Mouse (Mus musculus) cerebellum, adult 18-20 months (tissue): ENCODE measurements around the gene Rxfp4.
A peak's percentile ranks its signal among the peaks of the same experiment; 100 is the strongest.

Experiments used
- DNase-seq, 2 experiments: peaks; one replicate each; pipeline ENCODE4 v3.0.0; 2021

Rxfp4 gene

DNA sequence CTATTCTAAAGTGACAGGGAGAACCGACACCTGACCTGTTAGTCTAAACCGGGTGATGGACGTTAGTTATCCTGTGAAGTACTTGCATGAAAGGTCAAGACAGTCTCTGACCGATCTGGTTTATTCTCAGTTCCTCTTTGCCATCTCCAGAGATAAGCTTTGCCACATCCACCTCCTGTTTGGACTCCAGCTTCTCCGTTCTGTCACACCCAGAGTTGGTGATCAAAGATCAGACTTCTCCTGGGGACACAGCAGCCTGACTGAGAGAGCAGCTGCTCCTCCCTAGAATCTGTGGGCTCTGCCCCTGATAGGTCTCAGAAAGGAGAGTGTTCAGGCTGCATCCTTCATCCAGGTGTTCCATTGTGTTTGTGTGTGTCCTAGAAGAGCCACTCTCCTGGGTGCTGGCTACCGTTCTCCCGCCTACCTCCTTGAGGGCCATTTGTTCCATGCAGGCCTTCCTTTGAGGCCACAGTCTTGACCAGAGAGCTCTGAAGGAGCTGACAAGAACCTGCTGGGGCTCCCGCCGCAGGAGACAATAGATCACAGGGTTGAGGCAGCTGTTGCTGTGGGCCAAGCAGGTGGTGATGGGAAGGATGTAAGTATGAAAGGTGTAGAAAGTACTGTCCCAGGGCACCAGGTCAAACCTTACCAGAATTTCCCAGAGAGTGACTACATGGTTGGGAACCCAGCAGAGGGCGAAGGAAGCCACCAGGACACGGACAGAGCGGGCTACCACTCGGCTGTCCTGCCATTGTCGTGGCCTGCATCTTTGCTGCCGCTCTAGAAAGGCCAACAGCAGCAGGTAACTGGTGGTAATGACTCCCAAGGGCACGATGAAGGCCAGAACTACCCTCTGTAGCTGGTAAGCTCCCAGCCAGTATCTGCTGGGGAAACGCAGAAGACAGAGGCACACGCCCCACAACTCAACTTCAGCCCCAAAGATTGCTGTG lies 998 bp downstream of the Rxfp4 start:
- no peak for DNase-seq

- DNase-seq, result no peak
Observed at GRCm38 (mm10) chr3:88650713-88651504, 2.0 kb downstream of the Rxfp4 start.

DNA sequence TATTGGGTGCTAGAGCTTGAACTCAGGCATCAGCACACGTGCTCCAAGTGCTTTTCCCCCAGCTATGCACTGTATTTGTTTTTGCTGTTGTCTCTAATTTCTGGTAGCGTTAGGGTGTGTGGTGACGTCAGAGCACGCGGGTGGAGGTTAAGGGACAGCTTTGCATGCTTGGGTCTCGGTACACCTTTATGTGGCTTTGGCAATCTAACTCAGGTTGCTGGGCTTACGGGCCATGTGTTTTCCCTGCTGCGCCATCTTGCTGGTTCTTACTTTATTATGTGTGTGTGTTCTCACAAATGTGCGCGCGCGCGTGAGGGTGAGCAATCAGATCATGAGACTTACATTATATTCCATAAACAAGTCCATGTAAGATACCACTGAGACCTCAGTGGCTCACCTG lies 3.0 kb downstream of the Rxfp4 start:
- no peak for DNase-seq

DNA sequence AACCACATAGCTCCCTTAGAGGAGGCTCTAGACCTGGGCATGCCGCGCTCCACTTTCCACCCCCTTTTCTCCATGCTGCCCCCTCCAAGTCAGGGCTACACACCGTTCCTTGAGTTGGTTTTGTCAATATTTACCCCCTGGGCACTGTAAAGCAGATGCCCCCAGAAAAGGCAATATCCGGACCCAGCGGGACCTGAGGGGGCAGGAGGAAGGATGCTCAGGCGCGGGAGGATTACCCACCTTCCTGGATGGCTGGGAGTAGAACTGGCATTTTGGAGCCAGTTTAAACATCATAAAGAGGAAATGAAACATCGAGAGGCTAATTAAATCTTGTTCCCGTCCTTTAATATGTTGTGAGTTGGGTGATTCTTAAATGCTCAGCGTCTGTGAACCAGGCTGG lies 3.8 kb downstream of the Rxfp4 start:
- no peak for DNase-seq

DNA sequence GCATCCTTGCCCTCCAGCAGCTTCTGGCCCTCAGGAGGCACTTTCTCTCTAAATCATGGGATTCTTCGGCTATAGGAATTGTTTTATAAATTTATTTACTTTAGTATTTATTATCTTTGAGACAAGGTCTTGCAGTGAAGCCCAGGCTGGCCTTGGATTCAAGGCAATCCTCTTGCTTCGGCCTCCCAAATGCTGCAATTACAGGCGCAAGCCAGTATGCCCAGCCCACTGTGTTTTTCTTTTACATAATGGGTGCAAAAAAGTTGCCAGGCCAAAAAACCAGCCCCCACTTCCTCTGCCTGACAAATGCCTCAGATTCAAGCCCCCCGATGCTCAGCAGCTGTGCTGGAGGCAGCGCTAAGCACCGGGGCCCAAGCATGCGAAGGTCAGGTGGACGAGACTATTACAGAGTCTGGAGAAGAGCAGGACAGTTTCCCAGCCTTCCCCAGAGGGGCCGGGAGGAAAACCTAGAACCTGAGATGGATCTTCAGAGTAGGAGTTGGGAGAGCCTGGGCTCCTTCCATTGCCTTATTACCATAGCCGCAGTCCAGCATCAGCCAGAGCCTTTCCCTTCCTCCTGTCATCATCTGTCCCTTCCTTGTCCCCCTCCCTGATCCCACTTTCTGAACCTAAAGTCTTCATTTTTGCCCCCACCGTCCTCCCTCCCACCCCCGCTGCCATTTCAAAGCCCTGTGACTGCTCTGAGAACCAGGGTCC lies 4.3 kb downstream of the Rxfp4 start:
- DNase-seq, result no peak

DNA sequence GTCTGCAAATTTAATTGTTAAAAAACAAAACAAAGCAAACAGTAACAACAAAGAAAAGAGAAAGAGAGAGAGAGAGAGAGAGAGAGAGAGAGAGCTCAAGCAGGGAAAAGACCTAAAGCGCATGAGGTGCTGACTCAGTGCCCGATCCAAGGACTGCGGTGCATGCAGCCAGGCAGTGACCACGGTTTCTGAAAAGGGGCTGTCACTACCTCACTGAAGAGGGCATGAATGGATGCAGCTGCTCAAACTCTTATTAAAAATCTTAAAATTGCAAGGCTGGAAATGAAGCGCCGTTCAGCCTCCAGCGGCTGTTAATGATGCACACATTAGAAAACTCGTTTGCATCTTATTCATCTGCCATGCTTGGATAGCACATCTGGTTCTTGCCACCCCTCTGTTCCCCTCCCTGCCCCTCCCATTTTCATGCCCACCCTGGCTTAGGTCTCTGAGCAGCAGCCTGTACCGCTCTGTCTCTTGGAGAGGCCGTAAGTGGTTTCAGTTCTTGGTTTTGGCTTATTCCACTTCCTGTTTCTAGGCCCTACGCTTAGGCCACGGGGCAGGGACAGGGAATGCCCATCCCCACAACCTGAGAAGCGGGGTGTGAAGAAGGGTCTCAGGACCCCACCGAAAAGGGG lies 5.0 kb downstream of the Rxfp4 start:
- DNase-seq, result no peak

DNA sequence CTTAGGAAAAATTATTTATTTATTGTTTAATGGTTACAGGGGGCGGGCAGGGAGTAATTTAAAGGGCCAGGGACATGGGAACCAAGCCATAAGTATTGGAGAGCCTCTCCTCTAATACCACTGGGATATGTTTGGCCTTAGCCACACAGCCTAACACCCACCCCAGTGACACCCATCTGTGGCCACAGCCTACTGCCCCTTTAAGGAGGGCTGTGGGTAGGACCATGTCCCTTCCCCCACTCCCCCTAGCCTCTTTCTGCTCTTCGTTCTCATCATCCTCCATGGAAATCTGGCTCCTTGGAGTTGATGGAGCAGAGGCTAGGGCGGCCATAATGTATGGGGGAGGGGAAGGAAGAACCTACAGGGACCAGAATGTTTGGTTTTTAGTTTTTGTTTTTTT lies 5.9 kb downstream of the Rxfp4 start:
- no peak for DNase-seq

- no peak for DNase-seq
Observed at GRCm38 (mm10) chr3:88646426-88646995, 6.4 kb downstream of the Rxfp4 start.

DNA sequence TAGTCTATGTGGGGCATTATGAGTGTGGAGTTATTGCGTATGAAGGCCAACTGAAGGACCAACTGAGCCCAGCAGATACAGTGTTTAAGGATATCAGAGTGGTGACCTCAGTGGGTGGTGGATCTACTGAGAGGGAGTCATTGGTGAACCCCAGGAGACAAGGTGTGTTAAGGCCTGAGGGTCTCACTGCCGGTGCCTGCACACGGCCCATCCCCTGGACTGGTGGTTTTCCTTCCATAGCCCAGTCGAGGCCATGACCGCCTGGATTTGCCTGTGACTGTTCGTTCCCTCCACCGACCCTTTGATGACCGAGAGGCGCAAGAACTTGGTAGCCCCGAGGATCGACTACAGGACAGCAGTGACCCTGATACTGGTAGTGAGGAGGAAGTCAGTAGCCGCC lies 7.0 kb downstream of the Rxfp4 start:
- DNase-seq, result no peak

DNA sequence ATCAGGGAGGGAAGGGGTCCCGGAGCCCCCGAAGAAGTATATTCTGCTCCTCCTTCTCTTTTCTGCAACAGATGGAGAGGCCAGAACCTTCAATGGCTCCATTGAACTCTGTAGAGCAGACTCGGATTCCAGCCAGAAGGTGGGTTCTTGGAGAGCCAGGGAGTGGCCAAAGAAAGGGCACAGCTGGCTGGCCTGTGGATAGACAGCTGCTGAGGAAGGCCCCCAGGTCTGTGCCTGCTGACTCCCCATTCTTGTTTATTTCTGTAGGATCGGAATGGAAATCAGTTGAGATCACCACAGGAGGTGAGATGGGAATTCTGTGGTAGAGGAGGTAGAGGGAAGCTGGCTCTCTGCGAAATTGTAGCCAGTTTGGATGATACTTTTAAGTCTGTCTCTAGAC lies 9.9 kb downstream of the Rxfp4 start:
- DNase-seq, result no peak

DNA sequence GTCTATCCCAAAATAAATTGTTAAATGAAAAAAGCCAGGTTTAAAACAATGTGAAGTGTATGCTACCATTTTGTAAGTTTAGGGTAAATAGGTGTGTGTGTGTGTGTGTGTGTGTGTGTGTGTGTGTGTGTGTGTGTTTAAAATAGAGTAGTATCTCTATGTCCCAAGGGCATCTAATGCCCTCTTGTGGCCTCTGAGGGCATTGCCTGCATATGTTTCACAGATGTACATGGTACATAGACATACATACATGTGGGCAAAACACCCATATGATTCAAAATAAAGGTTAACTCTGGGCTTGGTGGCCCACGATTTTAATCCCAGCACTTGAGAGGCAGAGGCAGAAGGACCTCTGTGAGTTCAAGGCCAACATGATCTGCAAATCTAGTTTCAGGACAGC lies 12.3 kb downstream of the Rxfp4 start:
- peak; percentile 74 to 81 for DNase-seq

DNA sequence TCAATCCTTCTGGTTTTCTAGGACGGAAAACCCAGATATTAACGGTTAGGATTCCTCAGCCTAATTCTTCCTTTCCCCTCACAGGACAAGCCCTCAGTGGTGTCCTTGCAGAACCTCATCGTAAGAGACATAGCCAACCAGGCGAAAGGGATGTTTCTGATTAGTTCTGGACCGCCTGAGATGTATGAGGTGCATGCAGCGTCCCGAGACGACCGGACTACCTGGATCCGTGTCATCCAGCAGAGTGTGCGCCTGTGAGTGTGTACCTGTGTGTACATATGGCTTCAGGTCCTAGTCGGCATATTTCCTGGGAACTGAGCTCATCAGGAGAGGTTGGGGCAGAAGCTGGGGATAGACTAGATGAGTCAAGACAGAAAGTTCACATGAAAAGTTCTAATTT lies 13.7 kb downstream of the Rxfp4 start:
- no peak for DNase-seq

- no peak for DNase-seq
Observed at GRCm38 (mm10) chr3:88637134-88637533, 15.8 kb downstream of the Rxfp4 start.

GRCm38 (mm10) chr3:88636555-88636986 lies 16.4 kb downstream of the Rxfp4 start:
- no peak for DNase-seq

GRCm38 (mm10) chr3:88635506-88636275 lies 17.3 kb downstream of the Rxfp4 start:
- no peak for DNase-seq

GRCm38 (mm10) chr3:88633056-88633455 lies 19.9 kb downstream of the Rxfp4 start:
- DNase-seq, result no peak

DNA sequence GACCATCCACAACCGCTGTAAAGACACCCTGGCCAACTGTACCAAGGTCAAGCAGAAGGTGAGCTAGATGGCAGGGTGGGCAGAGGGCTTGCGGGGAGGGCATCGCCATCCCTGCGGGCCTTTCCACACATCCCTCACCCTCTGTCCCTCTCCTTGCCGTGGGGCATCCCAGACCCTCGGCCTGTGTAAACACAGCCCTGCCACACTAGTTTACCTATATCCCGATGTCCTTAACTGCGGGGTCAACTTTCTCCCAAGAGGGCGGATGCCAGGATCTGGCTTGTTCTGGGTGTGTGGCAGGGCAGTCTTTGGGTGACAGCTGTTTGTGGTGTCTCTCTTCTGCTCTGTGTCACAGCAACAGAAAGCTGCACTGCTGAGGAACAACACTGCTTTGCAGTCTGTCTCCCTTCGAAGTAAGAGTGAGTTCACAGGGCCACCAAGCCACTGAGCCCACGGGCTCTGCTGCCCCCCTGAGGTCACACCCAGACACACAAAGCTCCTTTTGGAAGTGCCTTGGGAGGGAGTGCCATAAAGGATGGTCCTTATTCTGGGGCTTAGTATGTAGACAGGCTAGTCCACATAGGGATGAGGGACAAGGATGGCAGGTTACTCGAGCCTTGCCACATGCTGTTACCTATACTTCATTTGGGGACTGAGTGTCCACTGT lies 20.9 kb downstream of the Rxfp4 start:
- peak; percentile 40 to 56 for DNase-seq

DNA sequence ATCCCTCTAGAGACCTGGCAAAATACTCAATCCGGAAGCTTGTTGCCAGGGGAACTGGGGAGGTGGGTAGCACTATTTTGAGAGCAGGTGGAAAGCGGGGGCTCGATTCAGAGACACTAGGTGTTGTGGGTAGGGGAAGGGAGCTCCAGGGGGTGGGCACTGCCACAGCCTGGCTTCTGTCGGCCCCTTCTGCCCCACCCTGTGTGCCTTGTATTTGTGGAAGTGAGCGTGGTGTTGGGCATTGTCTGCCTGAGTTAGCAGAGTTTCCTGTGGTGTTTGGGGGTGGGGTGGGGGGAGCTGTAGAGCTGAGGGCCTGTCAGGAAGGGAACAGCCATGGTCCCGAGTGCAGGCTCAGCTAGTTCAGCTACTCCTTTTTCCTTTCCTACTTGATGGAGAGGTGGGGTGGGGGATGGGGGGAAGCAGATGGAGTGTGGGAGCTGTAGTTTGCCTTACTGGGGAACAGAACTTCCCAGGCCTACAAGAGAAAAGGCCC lies 22.0 kb downstream of the Rxfp4 start:
- DNase-seq, result no peak

DNA sequence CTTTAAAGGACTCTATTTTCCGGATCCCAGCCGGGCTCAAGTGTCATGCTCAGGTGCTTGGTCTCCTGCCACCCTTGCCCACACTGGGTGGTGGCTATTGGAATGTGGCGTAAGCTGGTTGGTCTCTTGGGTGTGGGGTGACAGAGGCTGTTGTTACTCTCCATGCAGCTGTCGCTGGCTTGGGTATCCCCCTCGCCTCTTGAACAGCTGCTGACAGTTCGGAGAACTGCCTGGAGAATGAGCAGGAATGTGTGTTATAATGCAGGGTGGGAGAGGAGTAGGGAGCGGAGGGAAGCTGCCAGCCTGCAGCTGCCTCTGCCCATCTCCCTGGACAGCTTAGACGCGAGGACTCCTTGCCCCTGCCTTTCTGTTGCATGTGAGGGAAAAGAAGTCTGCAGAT lies 22.9 kb downstream of the Rxfp4 start:
- no peak for DNase-seq

DNA sequence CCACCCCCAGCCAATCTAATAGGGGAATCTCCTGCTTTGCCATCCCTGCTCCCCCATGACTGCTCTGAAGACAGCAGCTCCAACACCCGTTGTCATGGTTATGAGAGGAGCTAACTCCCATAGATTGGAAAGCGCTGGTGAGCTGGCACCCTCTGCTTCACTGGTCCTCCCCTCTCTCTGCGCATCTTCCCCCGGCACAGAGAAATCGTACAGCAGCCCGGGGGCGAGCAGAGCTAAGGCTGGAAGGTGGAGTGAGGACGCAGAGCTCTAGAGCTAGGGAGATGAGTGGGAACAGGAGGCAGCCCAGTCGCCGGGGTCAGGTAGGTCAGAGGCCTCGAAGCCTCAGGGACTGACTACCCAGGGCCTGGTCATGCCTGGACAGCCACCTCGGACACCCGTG lies 23.7 kb downstream of the Rxfp4 start:
- no peak for DNase-seq

- DNase-seq, result no peak
Observed at GRCm38 (mm10) chr3:88628766-88629165, 24.2 kb downstream of the Rxfp4 start.
